Mouse (Mus musculus) megakaryocyte, embryonic 14.5 days (primary cell): ENCODE measurements around the gene Myo7a. TPM values are rescaled to one million over a fixed set of nuclear protein-coding genes. Genes with fewer than 3 reads are reported as not detected.

Experiments used
- H3K27me3 ChIP-seq: replicated peaks from 2 replicates; pipeline ENCODE3; 2012; ENCODE audit warnings: inconsistent platforms
- H3K36me3 ChIP-seq: replicated peaks from 2 replicates; pipeline ENCODE3; 2012; ENCODE audit warnings: low read length, inconsistent platforms, mixed read lengths
- H3K4me1 ChIP-seq: 2 replicates; pipeline ENCODE4 v1.6.1; 2012; ENCODE audit warnings: inconsistent platforms
- H3K4me3 ChIP-seq: replicated peaks from 2 replicates; pipeline ENCODE3; 2012; ENCODE audit warnings: moderate library complexity, mild to moderate bottlenecking, inconsistent platforms
- H3K9me3 ChIP-seq: 2 replicates; pipeline ENCODE4 v1.6.1; 2012; ENCODE audit warnings: inconsistent platforms
- FLI1 ChIP-seq: IDR thresholded peaks from 2 replicates; pipeline ENCODE4 v1.6.1; 2012; ENCODE audit warnings: low read length, inconsistent platforms, mixed read lengths
- GATA1 ChIP-seq: IDR thresholded peaks from 3 replicates; pipeline ENCODE4 v1.6.1; 2012; ENCODE audit warnings: mixed read lengths, low read length, inconsistent platforms, borderline replicate concordance
- polyA plus RNA-seq: library from polyadenylated mRNA; stranded (reverse); fragments of >175 nt; gene quantifications from 2 replicates; pipeline ENCODE4 v1.2.3, GENCODE M21; 2012; ENCODE audit warnings: low replicate concordance; ENCODE audit not compliant: insufficient read depth

Myo7a gene
- polyA plus RNA-seq, 1 experiment = 37.5 TPM

DNA sequence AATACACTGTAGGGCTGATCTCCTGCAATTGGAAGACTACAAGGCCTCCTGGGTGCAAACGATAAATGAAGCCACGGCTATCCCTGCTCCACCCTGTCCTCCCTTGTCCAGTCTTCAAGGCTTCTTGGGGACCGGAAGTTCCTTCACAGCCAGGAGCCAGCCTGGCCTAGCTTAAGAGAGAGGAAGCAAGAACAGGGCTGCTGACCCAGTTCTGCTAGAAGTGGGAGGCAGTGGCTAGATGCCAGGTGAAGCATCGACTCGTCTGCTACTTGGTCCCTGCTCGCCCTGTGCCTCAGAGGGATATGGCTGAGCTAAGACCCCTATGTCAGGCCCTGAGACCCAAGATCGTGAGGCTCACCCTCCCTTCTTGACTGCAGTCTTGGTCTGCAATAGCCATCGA, 2.3 kb upstream of the Myo7a start:
- Histone ChIP-seq H3K36me3 (peaks cover 52% of the 10 kb centered on the region), H3K27me3 (peaks cover 20% of the 10 kb centered on the region), H3K4me3 (no peak overlapping the region), H3K4me1 (peaks cover 62% of the 10 kb centered on the region), H3K9me3 (no peaks in the 10 kb centered on the region)
- no peak for TF ChIP-seq FLI1

GRCm38 (mm10) chr7:98121241-98121640, 1.9 kb upstream of the Myo7a start:
- Histone ChIP-seq H3K9me3 (no peaks in the 10 kb centered on the region), H3K27me3 (peaks cover 25% of the 10 kb centered on the region), H3K4me3 (no peak overlapping the region), H3K36me3 (peaks cover 47% of the 10 kb centered on the region), H3K4me1 (peaks cover 67% of the 10 kb centered on the region)
- no peak for TF ChIP-seq FLI1
- no peak for TF ChIP-seq GATA1

DNA sequence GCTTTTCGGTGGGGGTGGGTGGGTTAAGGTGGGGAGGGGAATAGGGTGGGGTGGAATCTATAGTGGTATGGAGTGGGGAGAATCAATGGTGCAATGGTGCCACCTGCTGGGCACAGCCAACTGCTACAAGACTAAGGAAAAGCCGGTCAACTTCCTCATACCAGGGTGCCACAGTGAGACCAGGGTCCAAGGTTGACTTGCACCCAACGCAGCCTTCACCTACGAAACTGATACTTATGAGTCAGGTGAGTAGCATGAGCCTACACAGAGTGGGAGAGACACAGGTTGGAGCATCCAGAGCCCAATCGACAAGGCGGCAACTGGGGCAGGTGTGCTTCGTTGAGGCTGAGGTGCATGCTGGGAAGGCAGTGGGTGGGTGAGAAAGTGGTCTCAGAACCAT, 1.0 kb upstream of the Myo7a start:
- Histone ChIP-seq H3K27me3 (peaks cover 33% of the 10 kb centered on the region), H3K36me3 (peaks cover 38% of the 10 kb centered on the region), H3K9me3 (no peaks in the 10 kb centered on the region), H3K4me1 (peaks cover 64% of the 10 kb centered on the region), H3K4me3 (peak overlapping the region; percentile 89)
- no peak for TF ChIP-seq GATA1
- TF ChIP-seq FLI1 = no peak

- peaks cover 35% of the 10 kb centered on the region for H3K27me3 ChIP-seq
- H3K4me1 ChIP-seq = peaks cover 63% of the 10 kb centered on the region
- H3K4me3 ChIP-seq = peak overlapping the region; percentile 89
- no peaks in the 10 kb centered on the region for H3K9me3 ChIP-seq
- TF ChIP-seq GATA1 (no peak), FLI1 (no peak)
- H3K36me3 ChIP-seq = peaks cover 34% of the 10 kb centered on the region
These were observed 573 bp upstream of the Myo7a start for GRCm38 (mm10) chr7:98119961-98120232.

DNA sequence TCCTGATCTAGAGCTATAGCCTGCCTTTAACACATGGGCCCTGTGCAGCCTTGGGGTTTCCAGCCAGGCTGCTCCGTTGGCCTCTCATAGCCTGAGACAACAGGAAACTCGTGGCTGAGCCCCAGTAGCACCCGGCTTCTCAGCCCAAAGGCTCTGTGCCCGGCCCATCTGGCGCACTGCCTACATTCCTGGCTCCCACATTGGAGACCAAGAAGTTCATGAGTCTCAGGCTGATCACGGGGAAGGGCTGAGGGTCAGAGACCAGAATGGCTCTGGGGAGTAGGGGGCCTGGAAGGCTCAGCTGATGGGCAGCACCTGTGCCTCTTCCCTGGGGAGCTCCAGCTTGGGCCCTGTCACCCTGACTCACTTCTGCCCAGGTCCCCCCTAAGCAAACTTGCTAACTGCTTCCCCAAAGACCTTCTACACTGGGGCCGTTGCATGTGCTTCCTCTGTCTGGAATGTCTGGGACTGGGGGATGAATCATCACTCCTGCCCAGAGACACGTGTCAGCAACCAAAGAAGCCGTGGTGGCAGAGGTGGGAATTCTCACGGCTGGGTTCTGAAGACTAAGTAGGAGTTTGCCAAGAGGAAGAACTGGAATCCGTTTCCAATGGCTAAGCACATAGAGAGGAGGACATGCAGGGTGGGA, 2.2 kb downstream of the Myo7a start:
- no peak for TF ChIP-seq FLI1
- TF ChIP-seq GATA1 = no peak
- H3K36me3 ChIP-seq = peaks cover 6% of the 10 kb centered on the region
- no peaks in the 10 kb centered on the region for H3K9me3 ChIP-seq
- H3K4me1 ChIP-seq = peaks cover 67% of the 10 kb centered on the region
- H3K27me3 ChIP-seq = peaks cover 45% of the 10 kb centered on the region
- no peak overlapping the region for H3K4me3 ChIP-seq

GRCm38 (mm10) chr7:98114656-98115055, 4.7 kb downstream of the Myo7a start:
- H3K4me3 ChIP-seq = no peak overlapping the region
- TF ChIP-seq GATA1 (no peak), FLI1 (no peak)

GRCm38 (mm10) chr7:98111233-98111632, 8.1 kb downstream of the Myo7a start:
- H3K9me3 ChIP-seq = no peaks in the 10 kb centered on the region
- peak overlapping the region; percentile 20 for H3K4me3 ChIP-seq
- no peak for TF ChIP-seq FLI1
- H3K4me1 ChIP-seq = peaks cover 46% of the 10 kb centered on the region
- peaks cover 74% of the 10 kb centered on the region for H3K27me3 ChIP-seq
- no peaks in the 10 kb centered on the region for H3K36me3 ChIP-seq

More at GRCm38 (mm10) chr7:98114656-98115055, 4.7 kb downstream of the Myo7a start:
- Histone ChIP-seq H3K9me3 (no peaks in the 10 kb centered on the region), H3K4me1 (peaks cover 53% of the 10 kb centered on the region), H3K36me3 (no peaks in the 10 kb centered on the region), H3K27me3 (peaks cover 69% of the 10 kb centered on the region)

DNA sequence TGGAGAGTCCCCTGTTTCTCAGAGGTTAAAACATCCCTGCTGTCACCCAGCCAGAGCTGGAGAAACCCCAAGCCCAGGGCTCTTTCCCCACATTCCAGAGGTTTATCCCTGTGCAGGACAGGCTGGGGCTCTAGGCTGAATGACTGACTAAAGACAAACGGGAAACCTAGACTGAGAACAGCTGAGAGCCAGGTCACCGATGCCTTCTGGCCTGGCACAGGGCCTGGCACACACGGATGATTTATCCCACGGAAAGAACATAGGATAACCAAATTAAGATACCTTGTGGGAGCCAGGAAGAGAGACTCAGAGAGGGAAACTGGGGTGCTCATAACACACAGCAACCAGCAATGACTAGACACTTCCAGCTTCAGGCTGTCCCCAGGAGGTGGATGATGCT, 9.6 kb downstream of the Myo7a start:
- H3K4me3 ChIP-seq = no peak overlapping the region
- H3K27me3 ChIP-seq = peaks cover 77% of the 10 kb centered on the region
- TF ChIP-seq FLI1 = no peak
- TF ChIP-seq GATA1 = no peak
- H3K9me3 ChIP-seq = no peaks in the 10 kb centered on the region
- H3K4me1 ChIP-seq = peaks cover 50% of the 10 kb centered on the region
- H3K36me3 ChIP-seq = no peaks in the 10 kb centered on the region

- H3K27me3 ChIP-seq = peaks cover 82% of the 10 kb centered on the region
- H3K4me3 ChIP-seq = no peak overlapping the region
- H3K9me3 ChIP-seq = no peaks in the 10 kb centered on the region
- no peak for TF ChIP-seq FLI1
- TF ChIP-seq GATA1 = no peak
- H3K4me1 ChIP-seq = peaks cover 52% of the 10 kb centered on the region
- no peaks in the 10 kb centered on the region for H3K36me3 ChIP-seq
These were observed 10.5 kb downstream of the Myo7a start for GRCm38 (mm10) chr7:98108636-98109430.

GRCm38 (mm10) chr7:98106272-98106671, 13.1 kb downstream of the Myo7a start:
- Histone ChIP-seq H3K27me3 (peaks cover 74% of the 10 kb centered on the region), H3K9me3 (no peaks in the 10 kb centered on the region), H3K4me3 (peak overlapping the region; percentile 50), H3K4me1 (peaks cover 63% of the 10 kb centered on the region), H3K36me3 (no peaks in the 10 kb centered on the region)
- TF ChIP-seq GATA1 = no peak
- TF ChIP-seq FLI1 = no peak
